8 mouse cellular contexts compared by ENCODE assay signal in the genomic region with DNA sequence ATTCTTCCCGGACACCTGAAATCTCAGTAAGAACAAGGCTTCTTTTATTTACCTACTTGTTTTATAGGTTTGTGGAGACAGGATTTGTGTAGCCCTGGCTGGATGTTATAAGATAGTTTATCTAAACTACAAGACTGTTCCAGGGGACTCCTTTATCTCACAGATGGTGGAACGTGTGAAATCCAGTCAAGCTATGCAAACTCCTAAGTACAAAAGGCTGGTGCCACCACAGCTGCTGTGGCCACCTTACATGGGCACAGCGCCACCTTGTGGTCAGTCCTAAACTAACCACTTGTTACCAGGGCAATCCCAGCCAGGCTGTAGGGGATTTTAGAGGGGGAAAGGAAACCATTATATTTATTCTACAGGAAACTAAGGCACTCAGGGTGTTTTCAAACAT. TPM values are rescaled to one million over a fixed set of nuclear protein-coding genes. Genes with fewer than 3 reads are reported as not detected.
DNase-seq lines count a peak whose midpoint lies in the region; ATAC-seq and TF ChIP-seq lines count a peak whose summit lies in the region.

No protein-coding gene starts in this region.

- H3K4me3 ChIP-seq in CH12.LX (replicated peaks in 1 of 3; ENCODE audit: low read depth in 2 of 3, low read length in 2 of 3, poor library complexity in 1 of 3), result no peak overlapping the region
- no peak overlapping the region for H3K4me3 ChIP-seq in heart, embryonic 12.5 days

- in situ Hi-C loops in CH12.LX (cut with MboI; ENCODE audit: low pct_ligation_motif_present, low pct_unique_long_range_greater_than_20kb, low sequenced_read_pairs), result no loop called here

- H3K79me2 ChIP-seq in CH12.LX (replicated peaks; ENCODE audit: control insufficient read depth, extremely low read depth, insufficient read depth, poor library complexity, severe bottlenecking), result peaks cover 30% of the 10 kb centered on the region

- dilution Hi-C loops in CH12.LX (cut with MboI; ENCODE audit: extremely low pct_ligation_motif_present, extremely low pct_unique_long_range_greater_than_20kb, low sequenced_read_pairs), result no loop called here

- H3K9ac ChIP-seq in CH12.LX (ENCODE audit: insufficient read depth, low read depth), result no peak overlapping the region
- H3K9ac ChIP-seq in heart, embryonic 12.5 days, result no peak overlapping the region

- no peak for TF ChIP-seq EP300 in CH12.LX (IDR thresholded peaks at IDR 0.05; ENCODE audit: low read length)

- peaks cover 0 to 14% of the 10 kb centered on the region in 2 experiments; a peak in 2 of 4 replicates for H3K4me1 ChIP-seq in CH12.LX (ENCODE audit: control insufficient read depth in 1 of 2, insufficient read depth in 2 of 2)
- peaks cover 9% of the 10 kb centered on the region for H3K4me1 ChIP-seq in heart, embryonic 12.5 days (replicated peaks)

- TF ChIP-seq RAD21 in CH12.LX (IDR thresholded peaks at IDR 0.05; ENCODE audit: low read depth, low read length), result peak; percentile 68

- peaks cover 50 to 80% of the 10 kb centered on the region in 2 experiments for H3K36me3 ChIP-seq in CH12.LX (replicated peaks in 1 of 2; ENCODE audit: control insufficient read depth in 1 of 2, insufficient read depth in 1 of 2, low read length in 1 of 2)
- peaks cover 66% of the 10 kb centered on the region for H3K36me3 ChIP-seq in heart, embryonic 12.5 days

- 0 out of 2 replicates have a peak, but pooled peaks have one; percentile 30 for ATAC-seq in heart, embryonic 12.5 days (ENCODE audit: insufficient number of reproducible peaks, low FRiP score)

- TF ChIP-seq POLR2A in CH12.LX (IDR thresholded peaks at IDR 0.05; ENCODE audit: low read depth, low read length), result no peak

- no peak overlapping the region for H3K4me2 ChIP-seq in CH12.LX (ENCODE audit: insufficient read depth, low read depth, poor library complexity, severe bottlenecking)
- no peak overlapping the region for H3K4me2 ChIP-seq in heart, embryonic 12.5 days

- H3K27me3 ChIP-seq in CH12.LX (replicated peaks), result no peaks in the 10 kb centered on the region
- no peaks in the 10 kb centered on the region for H3K27me3 ChIP-seq in heart, embryonic 12.5 days (replicated peaks)

- WGBS in heart, embryonic 12.5 days, result 29% methylated on average over 3 of the region's 3 CpGs

- DNase-seq in CH12.LX (ENCODE audit: extremely low read depth), result peak; percentile 80
- peak; percentile 68 for DNase-seq in adrenal gland, adult 8-10 months
- peak; percentile 75 for DNase-seq in embryo, embryonic 9.5 days (ENCODE audit: extremely low spot score)
- peak; percentile 53 to 84 for DNase-seq in layer of hippocampus, adult 18-20 months (ENCODE audit: low spot score in 2 of 2)
- peak; percentile 73 for DNase-seq in lung, postnatal 25 days (ENCODE audit: low spot score)
- peak; percentile 76 for DNase-seq in right cerebral cortex, adult 18-20 months
- peak; percentile 92 for DNase-seq in thymus, postnatal 4 days

- peak; percentile 71 to 89 for TF ChIP-seq CTCF in CH12.LX (conservative IDR thresholded peaks at IDR 0.05 in 1 of 2, IDR thresholded peaks at IDR 0.05 in 1 of 2; ENCODE audit: low read depth in 2 of 2, low read length in 2 of 2)

- H3K9me3 ChIP-seq in CH12.LX (replicated peaks; ENCODE audit: low read length), result no peaks in the 10 kb centered on the region
- no peaks in the 10 kb centered on the region for H3K9me3 ChIP-seq in heart, embryonic 12.5 days (replicated peaks)

- H3K27ac ChIP-seq in CH12.LX (ENCODE audit: insufficient read depth, low read depth), result no peak overlapping the region
- no peak overlapping the region for H3K27ac ChIP-seq in heart, embryonic 12.5 days (ENCODE audit: poor library complexity, severe bottlenecking)

TF ChIP-seq in CH12.LX, 34 proteins besides CTCF, POLR2A, EP300 and RAD21:
- TF ChIP-seq E2F4 (IDR thresholded peaks at IDR 0.05; ENCODE audit: insufficient replicate concordance, low read depth, low read length) (0 out of 2 replicates have a peak, but pooled peaks have one; percentile 26), PAX5 (IDR thresholded peaks at IDR 0.05; ENCODE audit: low read length) (no peak), NELFE (IDR thresholded peaks at IDR 0.05; ENCODE audit: low read depth, low read length) (peak; percentile 31; the same call in 1 of the 2 replicates), SMC3 (IDR thresholded peaks at IDR 0.05; ENCODE audit: low read depth, low read length) (peak; percentile 69)

RNA-seq across cellular contexts. Expression of gene Tmem258, which starts 5.1 kb away (rescaled TPM):
- total RNA-seq in CH12.LX (2012; rRNA removed), result 344 and 357 TPM in 2 replicates
- total RNA-seq in CH12.LX (2014; rRNA removed), result 148 and 164 TPM in 2 replicates
- polyA plus RNA-seq in CH12.LX (2012; ENCODE audit: insufficient read length, low read depth), result 179 and 253 TPM in 2 replicates
- total RNA-seq in adrenal gland, adult 8-10 months (2022), result 100 to 1,000 TPM; 131 to 198 (median 144) TPM
- 389 TPM in 2 replicates for polyA plus RNA-seq in heart, embryonic 12.5 days (2016; fragmentation: Nextera tagmentation; extraction: Ambion mirVana)
- total RNA-seq in layer of hippocampus, adult 18-20 months (2021), result 10 to 100 TPM; 81.9 to 84.8 TPM

RNA-seq across cellular contexts. Expression of gene Fen1, which starts 5.2 kb away (rescaled TPM):
- total RNA-seq in CH12.LX (2012; rRNA removed), result 125 and 172 TPM in 2 replicates
- 156 and 167 TPM in 2 replicates for total RNA-seq in CH12.LX (2014; rRNA removed)
- polyA plus RNA-seq in CH12.LX (2012; ENCODE audit: insufficient read length, low read depth), result 111 and 119 TPM in 2 replicates
- 10 to 100 TPM; 10.8 to 19.1 (median 14.1) TPM for total RNA-seq in adrenal gland, adult 8-10 months (2022)
- 59.2 and 59.3 TPM in 2 replicates for polyA plus RNA-seq in heart, embryonic 12.5 days (2016; fragmentation: Nextera tagmentation; extraction: Ambion mirVana)
- 10 to 100 TPM in 1 of 2 experiments, 1 to 10 TPM in 1; 9.5 to 10.7 TPM for total RNA-seq in layer of hippocampus, adult 18-20 months (2021)

RNA-seq across cellular contexts. Expression of gene Fads1, which starts 16.0 kb away (rescaled TPM):
- 34.8 and 37.2 TPM in 2 replicates for total RNA-seq in CH12.LX (2012; rRNA removed)
- total RNA-seq in CH12.LX (2014; rRNA removed), result 30.5 and 30.6 TPM in 2 replicates
- 37.6 and 44.7 TPM in 2 replicates for polyA plus RNA-seq in CH12.LX (2012; ENCODE audit: insufficient read length, low read depth)
- 1,000 to 10,000 TPM in 2 of 4 experiments, 100 to 1,000 TPM in 2; 923 to 1,535 (median 1,260) TPM for total RNA-seq in adrenal gland, adult 8-10 months (2022)
- 72.1 and 75.0 TPM in 2 replicates for polyA plus RNA-seq in heart, embryonic 12.5 days (2016; fragmentation: Nextera tagmentation; extraction: Ambion mirVana)
- 100 to 1,000 TPM; 187 to 200 TPM for total RNA-seq in layer of hippocampus, adult 18-20 months (2021)

RNA-seq across cellular contexts. Expression of gene Myrf, which starts 41.8 kb away (rescaled TPM):
- total RNA-seq in CH12.LX (2012; rRNA removed), result 0.04 and 0.13 TPM in 2 replicates
- total RNA-seq in CH12.LX (2014; rRNA removed), result not detected in 2 replicates
- 0.10 and 0.11 TPM in 2 replicates for polyA plus RNA-seq in CH12.LX (2012; ENCODE audit: insufficient read length, low read depth)
- 1 to 10 TPM in 3 of 4 experiments, under 1 TPM in 1; 0.94 to 2.0 (median 1.4) TPM for total RNA-seq in adrenal gland, adult 8-10 months (2022)
- polyA plus RNA-seq in heart, embryonic 12.5 days (2016; fragmentation: Nextera tagmentation; extraction: Ambion mirVana), result 16.2 and 16.5 TPM in 2 replicates
- total RNA-seq in layer of hippocampus, adult 18-20 months (2021), result 10 to 100 TPM; 31.9 to 33.9 TPM

Comparison
In these comparisons a context has a peak if more than half of its experiments do, and no peak if none do; other contexts are left out.
1. RNA of gene Fen1, which starts 5.2 kb away (total RNA-seq): 125 to 172 TPM in CH12.LX; 10.8 to 19.1 TPM in adrenal gland, adult 8-10 months and 9.5 to 10.7 TPM in layer of hippocampus, adult 18-20 months; every median in the first group is over 4 times any median in the second.
2. RNA of gene Fads1, which starts 16.0 kb away (total RNA-seq): 923 to 1,535 TPM in adrenal gland, adult 8-10 months and 187 to 200 TPM in layer of hippocampus, adult 18-20 months; 30.5 to 37.2 TPM in CH12.LX; every median in the first group is over 4 times any median in the second.
3. Peak in every context shown above with its lines, with median percentiles within 50 percentile points of each other: DNase-seq.